Mouse (Mus musculus) liver, adult 2 months (tissue): ENCODE data around the gene Nipal1.

Experiments
- CTCF ChIP-seq: fragments of 200-500 bp; IDR thresholded peaks from 2 replicates; pipeline ENCODE4 v1.5.1; 2011; ENCODE audit warnings: low read depth, low read length, control low read depth
- POLR2A ChIP-seq: fragments of 200-500 bp; IDR thresholded peaks from 2 replicates; pipeline ENCODE4 v1.6.1; 2011; ENCODE audit warnings: low read length, control low read depth; ENCODE audit not compliant: insufficient read depth; ENCODE audit errors: extremely low read depth

DNA sequence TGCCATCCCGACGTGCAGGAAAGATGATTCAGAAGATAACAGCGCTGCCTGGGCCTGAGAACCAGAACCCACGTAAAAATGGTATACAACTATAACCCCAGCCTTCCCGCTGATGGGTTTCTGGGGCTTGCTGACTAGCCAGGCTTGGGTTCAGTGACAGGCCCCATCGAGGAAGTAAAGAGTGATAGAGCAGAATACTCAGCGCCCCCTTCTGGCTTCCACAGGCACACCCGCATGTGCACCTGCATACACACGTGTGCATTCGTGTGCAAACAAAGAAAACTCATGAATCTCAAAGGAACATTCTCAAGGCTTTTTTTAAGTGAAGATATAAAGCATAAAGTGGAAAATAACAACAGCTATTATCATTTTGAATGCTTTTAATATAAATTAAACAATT lies 1.5 kb upstream of the Nipal1 start:
- TF ChIP-seq CTCF (peak; percentile 42), POLR2A (no peak)
